Mouse (Mus musculus): ENCODE measurements at regions not wholly inside any gene's neighbourhood (a gene's known extent, or its start where the extent isn't known, plus 50 kb on each side); places are given as distances from the start of the nearest gene placed in this dataset.

GRCm38 (mm10) chr13:57246238-57246963, 350.6 kb upstream of the Trpc7 start:
- TF ChIP-seq POLR2A (IDR thresholded peaks at IDR 0.05; ENCODE audit: control insufficient read depth, extremely low read depth, insufficient read depth, low read length, poor library complexity) (no peak), CTCF (IDR thresholded peaks at IDR 0.05; ENCODE audit: borderline replicate concordance, control insufficient read depth, extremely low read depth, insufficient read depth, low read length, poor library complexity) (no peak)
